Mouse (Mus musculus) limb, embryonic 14.5 days (tissue): ENCODE measurements around the gene Rnf220. TPM values are rescaled to one million over a fixed set of nuclear protein-coding genes. Genes with fewer than 3 reads are reported as not detected.

Experiments used
- ATAC-seq: fragments of 200-750 bp; cut with Nextera tagmentation; 2 replicates; pipeline ENCODE4 v1.8.0; 2017; ENCODE audit warnings: low read depth, moderate number of reproducible peaks, moderate TSS enrichment; ENCODE audit not compliant: low FRiP score
- DNase-seq: peaks from one replicate; pipeline ENCODE4 v3.0.0-alpha.2; 2015; ENCODE audit warnings: low spot score
- H3K27ac ChIP-seq: fragments of 300-500 bp; sonication (generic); replicated peaks from 2 replicates; pipeline ENCODE4 v1.5.1; 2014; ENCODE audit warnings: low read depth, mild to moderate bottlenecking, low read length, moderate library complexity, mixed read lengths
- H3K27me3 ChIP-seq: fragments of 300-500 bp; sonication (generic); 2 replicates; pipeline ENCODE4 v1.6.1; 2014; ENCODE audit warnings: low read length, mixed read lengths; ENCODE audit not compliant: control insufficient read depth, insufficient read depth
- H3K36me3 ChIP-seq: fragments of 300-500 bp; sonication (generic); 2 replicates; pipeline ENCODE4 v1.6.1; 2014; ENCODE audit warnings: mild to moderate bottlenecking, low read length, moderate library complexity, mixed read lengths; ENCODE audit not compliant: control insufficient read depth, insufficient read depth
- H3K4me1 ChIP-seq: fragments of 300-500 bp; sonication (generic); 2 replicates; pipeline ENCODE4 v1.6.1; 2014; ENCODE audit warnings: antibody characterized with exemption, low read length, mixed read lengths; ENCODE audit not compliant: control insufficient read depth, insufficient read depth
- H3K4me2 ChIP-seq: fragments of 300-500 bp; sonication (generic); replicated peaks from 2 replicates; pipeline ENCODE4 v1.6.1; 2014; ENCODE audit warnings: low read depth, mild to moderate bottlenecking, low read length, moderate library complexity; ENCODE audit not compliant: severe bottlenecking
- H3K4me3 ChIP-seq: fragments of 300-500 bp; sonication (generic); replicated peaks from 2 replicates; pipeline ENCODE4 v1.5.1; 2014; ENCODE audit warnings: low read length
- H3K9ac ChIP-seq: fragments of 300-500 bp; sonication (generic); 2 replicates; pipeline ENCODE4 v1.6.1; 2014; ENCODE audit warnings: mild to moderate bottlenecking, low read depth, low read length, moderate library complexity; ENCODE audit not compliant: severe bottlenecking
- H3K9me3 ChIP-seq: fragments of 300-500 bp; sonication (generic); 2 replicates; pipeline ENCODE4 v1.6.1; 2016; ENCODE audit warnings: low read length; ENCODE audit not compliant: control insufficient read depth
- POLR2A ChIP-seq: fragments of 200-500 bp; IDR thresholded peaks from 2 replicates; pipeline ENCODE4 v1.8.0; 2012; ENCODE audit warnings: inconsistent platforms, mild to moderate bottlenecking, moderate library complexity, borderline replicate concordance; ENCODE audit not compliant: insufficient read depth, insufficient read length; ENCODE audit errors: extremely low read depth
- WGBS: fragments of 180-500 bp; shearing (Covaris S2); extraction: QIAGEN DNeasy Blood & Tissue Kit; methylation state at CpG from one replicate; pipeline ENCODE4 v1.1.7; 2014; 5-methylcytosine and 5-hydroxymethylcytosine counted together
- polyA plus RNA-seq, 2 experiments: library from polyadenylated mRNA; depleted of rRNA in 1 of 2; stranded (reverse) in 1 of 2; unstranded in 1 of 2; fragments of >200 nt; fragmentation: Nextera tagmentation in 1 of 2; extraction: Ambion mirVana in 1 of 2; gene quantifications; 2 replicates each; pipeline versions ENCODE4 v1.2.1 to v1.2.3; 2012 to 2014

Gene Rnf220
- polyA plus RNA-seq, 2 experiments, result 72.8 to 126 TPM

- H3K27ac ChIP-seq, result no peak overlapping the region
- H3K36me3 ChIP-seq, result no peaks in the 10 kb centered on the region
- H3K4me2 ChIP-seq, result no peak overlapping the region
- WGBS, result 20% methylated on average over 14 of the region's 14 CpGs
- H3K4me1 ChIP-seq, result 0 out of 2 replicates have a peak, but pooled peaks cover 4% of the 10 kb centered on the region
- H3K27me3 ChIP-seq, result peaks cover 33% of the 10 kb centered on the region
- H3K9ac ChIP-seq, result no peak overlapping the region
- ATAC-seq (no peak), DNase-seq (no peak)
- H3K4me3 ChIP-seq, result no peak overlapping the region
- H3K9me3 ChIP-seq, result no peaks in the 10 kb centered on the region
- TF ChIP-seq POLR2A, result no peak
Observed at GRCm38 (mm10) chr4:117302027-117302806, 194.6 kb downstream of the Rnf220 start.

- Histone ChIP-seq H3K36me3 (no peaks in the 10 kb centered on the region), H3K9ac (no peak overlapping the region), H3K27ac (no peak overlapping the region), H3K9me3 (no peaks in the 10 kb centered on the region), H3K4me3 (no peak overlapping the region), H3K4me1 (0 out of 2 replicates have a peak, but pooled peaks cover 4% of the 10 kb centered on the region), H3K27me3 (peaks cover 24% of the 10 kb centered on the region), H3K4me2 (no peak overlapping the region)
- no peak for TF ChIP-seq POLR2A
- no peak for ATAC-seq
- no peak for DNase-seq
- 65% methylated on average over 10 of the region's 10 CpGs for WGBS
Observed at GRCm38 (mm10) chr4:117299921-117300320, 196.9 kb downstream of the Rnf220 start.

DNA sequence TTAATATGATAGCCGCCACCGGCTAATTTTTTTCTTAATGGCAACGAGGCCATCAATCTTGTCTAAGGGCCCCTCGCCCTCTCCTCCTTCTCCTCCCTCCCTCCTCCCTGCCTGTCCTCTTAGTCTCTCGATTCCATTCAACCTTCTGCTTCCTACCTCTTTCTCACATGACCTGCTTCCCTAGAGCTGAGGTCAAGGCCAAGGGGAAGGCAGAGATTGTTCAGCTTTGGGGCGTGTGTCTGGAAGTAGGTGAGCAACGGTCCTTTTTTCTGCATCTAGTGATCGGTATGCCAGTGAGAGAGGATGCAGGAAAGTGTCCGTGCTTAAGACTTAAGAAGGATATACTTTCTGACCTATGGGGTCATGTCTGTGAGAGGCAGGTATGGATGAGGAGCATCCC is 199.0 kb downstream of the Rnf220 start:
- ATAC-seq, result no peak
- Histone ChIP-seq H3K9me3 (no peaks in the 10 kb centered on the region), H3K27ac (no peak overlapping the region), H3K4me3 (no peak overlapping the region), H3K4me1 (no peaks in the 10 kb centered on the region), H3K4me2 (no peak overlapping the region), H3K36me3 (no peaks in the 10 kb centered on the region), H3K27me3 (peaks cover 5% of the 10 kb centered on the region; the same call in 1 of the 2 replicates), H3K9ac (no peak overlapping the region)
- TF ChIP-seq POLR2A, result no peak
- no peak for DNase-seq
- WGBS, result 57% methylated on average over 9 of the region's 9 CpGs

DNA sequence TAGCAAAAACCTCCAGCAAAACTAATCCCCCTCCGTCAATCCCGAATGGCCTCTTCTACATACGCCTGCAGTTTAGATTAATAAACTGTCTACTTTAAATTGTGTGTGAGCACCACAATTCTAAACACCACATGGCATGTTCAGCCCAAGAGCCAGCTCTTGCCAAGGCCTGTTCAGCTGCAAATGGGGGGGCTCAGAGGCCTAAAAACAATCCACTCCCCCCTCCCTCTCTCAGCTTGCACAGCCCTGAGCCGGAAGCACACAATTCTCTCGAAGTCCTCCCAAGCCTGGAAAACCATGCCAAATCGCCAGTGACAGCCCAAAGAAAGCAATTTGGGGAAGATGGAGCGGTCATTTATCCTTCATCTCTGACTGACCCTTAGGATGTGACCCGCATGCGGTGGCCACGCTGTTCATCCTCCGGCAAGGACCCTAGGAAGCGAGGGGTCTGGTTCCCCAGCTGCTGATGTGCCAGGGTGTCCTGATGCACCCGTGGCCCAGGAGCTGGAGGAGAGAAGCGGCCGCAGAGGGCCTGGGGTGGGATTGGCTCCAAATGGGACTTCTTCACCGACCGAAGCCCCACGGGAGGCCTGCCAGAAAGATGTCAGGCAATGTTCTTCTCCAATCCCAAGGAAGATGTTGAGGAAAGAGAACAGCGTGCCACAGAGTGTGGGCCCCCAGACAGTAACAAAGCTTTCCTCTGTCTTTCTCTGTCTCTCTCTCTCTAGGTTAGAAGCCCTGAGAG is 199.8 kb downstream of the Rnf220 start:
- ATAC-seq (no peak), DNase-seq (no peak)
- 81% methylated on average over 19 of the region's 19 CpGs for whole genome bisulfite sequencing
- H3K4me3 ChIP-seq, result no peak overlapping the region
- no peak for TF ChIP-seq POLR2A
- no peaks in the 10 kb centered on the region for H3K36me3 ChIP-seq
- no peak overlapping the region for H3K27ac ChIP-seq
- H3K4me1 ChIP-seq, result no peaks in the 10 kb centered on the region
- H3K27me3 ChIP-seq, result no peaks in the 10 kb centered on the region
- H3K4me2 ChIP-seq, result no peak overlapping the region
- no peaks in the 10 kb centered on the region for H3K9me3 ChIP-seq
- no peak overlapping the region for H3K9ac ChIP-seq

GRCm38 (mm10) chr4:117291696-117292095 is 205.2 kb downstream of the Rnf220 start:
- Histone ChIP-seq H3K27me3 (no peaks in the 10 kb centered on the region), H3K9me3 (no peaks in the 10 kb centered on the region), H3K9ac (no peak overlapping the region), H3K4me3 (no peak overlapping the region), H3K4me2 (no peak overlapping the region), H3K27ac (no peak overlapping the region), H3K4me1 (peaks cover 3% of the 10 kb centered on the region; the same call in 1 of the 2 replicates), H3K36me3 (peaks cover 9% of the 10 kb centered on the region; the same call in 1 of the 2 replicates)
- no peak for ATAC-seq
- no peak for DNase-seq
- no peak for TF ChIP-seq POLR2A
- WGBS, result 96% methylated on average over 2 of the region's 2 CpGs
